Mouse (Mus musculus): Measurements from ENCODE around the gene Ctnna2.

- TF ChIP-seq CTCF (IDR thresholded peaks at IDR 0.05; ENCODE audit: low read depth) (peak; percentile 38; the same call in 1 of the 2 replicates), EP300 (IDR thresholded peaks at IDR 0.05; ENCODE audit: low read depth) (no peak)
These were observed 722.0 kb downstream of the Ctnna2 start for GRCm38 (mm10) chr6:77257358-77258105.
